Mouse (Mus musculus) forebrain, embryonic 11.5 days (tissue): ENCODE data around the gene Slc17a9. TPM values are rescaled to one million over a fixed set of nuclear protein-coding genes. Genes with fewer than 3 reads are reported as not detected.

ENCODE experiments used
- polyA plus RNA-seq: library from polyadenylated mRNA; unstranded; fragments of >200 nt; fragmentation: Nextera tagmentation; extraction: Ambion mirVana; gene quantifications from 2 replicates; pipeline ENCODE4 v1.2.1, GENCODE M21; 2014

The Slc17a9 gene
- polyA plus RNA-seq, 1 experiment from 2014 or later = 0.11 TPM

Other genes starting within 250 kb of the Slc17a9 start
- gene Ntsr1, start 225.3 kb upstream of the Slc17a9 start, polyA plus RNA-seq = 0.15 and 0.21 TPM in 2 replicates
- 49.5 and 51.9 TPM in 2 replicates for gene Mrgbp, start 144.0 kb upstream of the Slc17a9 start, polyA plus RNA-seq
- 98.6 and 108 TPM in 2 replicates for gene Ogfr, start 136.0 kb upstream of the Slc17a9 start, polyA plus RNA-seq
- gene Col9a3, start 127.5 kb upstream of the Slc17a9 start, polyA plus RNA-seq = 7.3 and 8.4 TPM in 2 replicates
- gene Tcfl5, start 82.6 kb upstream of the Slc17a9 start, polyA plus RNA-seq = 0.17 and 0.23 TPM in 2 replicates
- 39.8 and 44.1 TPM in 2 replicates for gene Dido1, start 15.3 kb upstream of the Slc17a9 start, polyA plus RNA-seq
- gene Gid8, start 15.1 kb upstream of the Slc17a9 start, polyA plus RNA-seq = 58.1 and 64.5 TPM in 2 replicates
- gene Bhlhe23, start 51.6 kb downstream of the Slc17a9 start, polyA plus RNA-seq = 0.85 and 0.87 TPM in 2 replicates
- 74.5 and 75.4 TPM in 2 replicates for gene Ythdf1, start 195.7 kb downstream of the Slc17a9 start, polyA plus RNA-seq
- 0.35 and 0.36 TPM in 2 replicates for gene Birc7, start 203.8 kb downstream of the Slc17a9 start, polyA plus RNA-seq
- 33.5 and 36.1 TPM in 2 replicates for gene Nkain4, start 229.4 kb downstream of the Slc17a9 start, polyA plus RNA-seq
- 71.5 and 77.4 TPM in 2 replicates for gene Arfgap1, start 242.0 kb downstream of the Slc17a9 start, polyA plus RNA-seq